Mouse (Mus musculus): ENCODE results near the gene Lclat1. TPM values are rescaled to one million over a fixed set of nuclear protein-coding genes. Genes with fewer than 3 reads are reported as not detected.

Lclat1 gene
- polyA plus RNA-seq, 2 experiments, result 12.1 to 14.9 TPM

- 75% methylated on average over 2 of the region's 2 CpGs for WGBS
- H3K27me3 ChIP-seq (ENCODE audit: control insufficient read depth, insufficient read depth, low read length), result no peaks in the 10 kb centered on the region
- H3K9ac ChIP-seq (ENCODE audit: low read depth, low read length, severe bottlenecking), result no peak overlapping the region
- no peaks in the 10 kb centered on the region for H3K9me3 ChIP-seq (ENCODE audit: control insufficient read depth, low read length)
- no peak overlapping the region for H3K4me2 ChIP-seq (replicated peaks; ENCODE audit: low read depth, low read length, severe bottlenecking)
- DNase-seq (ENCODE audit: low spot score) (no peak), ATAC-seq (ENCODE audit: low FRiP score, low read depth) (no peak)
- no peak overlapping the region for H3K27ac ChIP-seq (replicated peaks; ENCODE audit: low read depth, low read length)
- no peaks in the 10 kb centered on the region for H3K4me1 ChIP-seq (ENCODE audit: control insufficient read depth, insufficient read depth, low read length)
- no peak overlapping the region for H3K4me3 ChIP-seq (replicated peaks; ENCODE audit: low read length)
- H3K36me3 ChIP-seq (ENCODE audit: control insufficient read depth, insufficient read depth, low read length), result peaks cover 15% of the 10 kb centered on the region; the same call in 1 of the 2 replicates
- TF ChIP-seq POLR2A (IDR thresholded peaks at IDR 0.05; ENCODE audit: borderline replicate concordance, extremely low read depth, insufficient read depth, insufficient read length), result no peak
These were observed 56.3 kb downstream of the Lclat1 start for GRCm38 (mm10) chr17:73164121-73164520.

- DNase-seq (ENCODE audit: low spot score) (no peak), ATAC-seq (ENCODE audit: low FRiP score, low read depth) (no peak)
- WGBS, result 89% methylated on average over 7 of the region's 7 CpGs
- Histone ChIP-seq H3K36me3 (ENCODE audit: control insufficient read depth, insufficient read depth, low read length) (peaks cover 9% of the 10 kb centered on the region; the same call in 1 of the 2 replicates), H3K27ac (replicated peaks; ENCODE audit: low read depth, low read length) (no peak overlapping the region), H3K27me3 (ENCODE audit: control insufficient read depth, insufficient read depth, low read length) (no peaks in the 10 kb centered on the region), H3K4me3 (replicated peaks; ENCODE audit: low read length) (no peak overlapping the region), H3K9ac (ENCODE audit: low read depth, low read length, severe bottlenecking) (no peak overlapping the region), H3K4me1 (ENCODE audit: control insufficient read depth, insufficient read depth, low read length) (peaks cover 8% of the 10 kb centered on the region), H3K4me2 (replicated peaks; ENCODE audit: low read depth, low read length, severe bottlenecking) (no peak overlapping the region), H3K9me3 (ENCODE audit: control insufficient read depth, low read length) (no peaks in the 10 kb centered on the region)
- TF ChIP-seq POLR2A (IDR thresholded peaks at IDR 0.05; ENCODE audit: borderline replicate concordance, extremely low read depth, insufficient read depth, insufficient read length), result no peak
These were observed 61.7 kb downstream of the Lclat1 start for GRCm38 (mm10) chr17:73169461-73169860.

GRCm38 (mm10) chr17:73170141-73170540 lies 62.4 kb downstream of the Lclat1 start:
- ATAC-seq (ENCODE audit: low FRiP score, low read depth) (no peak), DNase-seq (ENCODE audit: low spot score) (no peak)
- no peak for TF ChIP-seq POLR2A (IDR thresholded peaks at IDR 0.05; ENCODE audit: borderline replicate concordance, extremely low read depth, insufficient read depth, insufficient read length)
- WGBS, result 92% methylated on average over 5 of the region's 5 CpGs
- no peak overlapping the region for H3K4me3 ChIP-seq (replicated peaks; ENCODE audit: low read length)
- H3K27ac ChIP-seq (replicated peaks; ENCODE audit: low read depth, low read length), result no peak overlapping the region
- H3K36me3 ChIP-seq (ENCODE audit: control insufficient read depth, insufficient read depth, low read length), result peaks cover 4% of the 10 kb centered on the region; the same call in 1 of the 2 replicates
- no peak overlapping the region for H3K4me2 ChIP-seq (replicated peaks; ENCODE audit: low read depth, low read length, severe bottlenecking)
- peaks cover 14% of the 10 kb centered on the region for H3K4me1 ChIP-seq (ENCODE audit: control insufficient read depth, insufficient read depth, low read length)
- no peaks in the 10 kb centered on the region for H3K27me3 ChIP-seq (ENCODE audit: control insufficient read depth, insufficient read depth, low read length)
- H3K9ac ChIP-seq (ENCODE audit: low read depth, low read length, severe bottlenecking), result no peak overlapping the region
- H3K9me3 ChIP-seq (ENCODE audit: control insufficient read depth, low read length), result no peaks in the 10 kb centered on the region

- no peak for TF ChIP-seq POLR2A (IDR thresholded peaks at IDR 0.05; ENCODE audit: borderline replicate concordance, extremely low read depth, insufficient read depth, insufficient read length)
- no peak overlapping the region for H3K4me3 ChIP-seq (replicated peaks; ENCODE audit: low read length)
- H3K4me1 ChIP-seq (ENCODE audit: control insufficient read depth, insufficient read depth, low read length), result peaks cover 14% of the 10 kb centered on the region
- no peaks in the 10 kb centered on the region for H3K27me3 ChIP-seq (ENCODE audit: control insufficient read depth, insufficient read depth, low read length)
- H3K4me2 ChIP-seq (replicated peaks; ENCODE audit: low read depth, low read length, severe bottlenecking), result no peak overlapping the region
- 0 out of 2 replicates have a peak overlapping the region, but pooled peaks have one; percentile 33 for H3K27ac ChIP-seq (replicated peaks; ENCODE audit: low read depth, low read length)
- ATAC-seq (ENCODE audit: low FRiP score, low read depth) (peak; percentile 68; the same call in 1 of the 2 replicates), DNase-seq (ENCODE audit: low spot score) (peak; percentile 62)
- H3K36me3 ChIP-seq (ENCODE audit: control insufficient read depth, insufficient read depth, low read length), result no peaks in the 10 kb centered on the region
- H3K9me3 ChIP-seq (ENCODE audit: control insufficient read depth, low read length), result no peaks in the 10 kb centered on the region
- 27% methylated on average over 5 of the region's 5 CpGs for WGBS
- no peak overlapping the region for H3K9ac ChIP-seq (ENCODE audit: low read depth, low read length, severe bottlenecking)
These were observed 66.3 kb downstream of the Lclat1 start for GRCm38 (mm10) chr17:73174083-73174562.

- ATAC-seq (ENCODE audit: low FRiP score, low read depth), result no peak
- H3K4me1 ChIP-seq (ENCODE audit: control insufficient read depth, insufficient read depth, low read length), result peaks cover 14% of the 10 kb centered on the region
- 67% methylated on average over 5 of the region's 5 CpGs for WGBS
These were observed 67.9 kb downstream of the Lclat1 start for GRCm38 (mm10) chr17:73175720-73176119.

More at GRCm38 (mm10) chr17:73175720-73176119, 67.9 kb downstream of the Lclat1 start:
- Histone ChIP-seq H3K27ac (replicated peaks; ENCODE audit: low read depth, low read length) (no peak overlapping the region), H3K4me3 (replicated peaks; ENCODE audit: low read length) (no peak overlapping the region), H3K27me3 (ENCODE audit: control insufficient read depth, insufficient read depth, low read length) (no peaks in the 10 kb centered on the region), H3K9me3 (ENCODE audit: control insufficient read depth, low read length) (no peaks in the 10 kb centered on the region), H3K4me2 (replicated peaks; ENCODE audit: low read depth, low read length, severe bottlenecking) (no peak overlapping the region), H3K9ac (ENCODE audit: low read depth, low read length, severe bottlenecking) (no peak overlapping the region), H3K36me3 (ENCODE audit: control insufficient read depth, insufficient read depth, low read length) (no peaks in the 10 kb centered on the region)
- DNase-seq (ENCODE audit: low spot score), result no peak
- no peak for TF ChIP-seq POLR2A (IDR thresholded peaks at IDR 0.05; ENCODE audit: borderline replicate concordance, extremely low read depth, insufficient read depth, insufficient read length)

Measured in limb, embryonic 14.5 days (tissue).